In genomic region chr12:80762982-80763381, GRCm38 (mm10) we compare ENCODE assay signal across 28 mouse cellular contexts. TPM values are rescaled to one million over a fixed set of nuclear protein-coding genes. Genes with fewer than 3 reads are reported as not detected.
"Had no signal": no experiment of that assay in that cellular context is flagged by ENCODE, and none has a peak within 500 bp of the region (broad histone marks: within the 10 kb centered on the region; RNA-seq: fewer than 3 reads in every experiment).

No protein-coding gene starts in this region.

- H3K4me3 ChIP-seq: gastrocnemius, adult 2 months; heart, adult 2 months; heart, embryonic 13.5 days; heart, embryonic 15.5 days; hindbrain, embryonic 13.5 days; hindbrain, embryonic 15.5 days; kidney, embryonic 15.5 days; limb, embryonic 13.5 days; limb, embryonic 15.5 days; liver, embryonic 13.5 days had no signal

- H3K27me3 ChIP-seq: hindbrain, embryonic 15.5 days had no signal

- H3K36me3 ChIP-seq: heart, embryonic 13.5 days; heart, embryonic 15.5 days; kidney, embryonic 15.5 days; limb, embryonic 13.5 days; limb, embryonic 15.5 days; liver, embryonic 13.5 days had no signal

- H3K9me3 ChIP-seq: heart, embryonic 13.5 days; heart, embryonic 15.5 days; hindbrain, embryonic 15.5 days; kidney, embryonic 15.5 days; limb, embryonic 13.5 days; limb, embryonic 15.5 days; liver, embryonic 13.5 days had no signal

- H3K4me2 ChIP-seq: heart, embryonic 11.5 days; heart, embryonic 13.5 days; heart, embryonic 15.5 days; hindbrain, embryonic 13.5 days; hindbrain, embryonic 15.5 days; kidney, embryonic 15.5 days; limb, embryonic 13.5 days; limb, embryonic 15.5 days; liver, embryonic 13.5 days had no signal

- DNase-seq: gastrocnemius, adult 2 months; gastrocnemius, postnatal 14 days; heart, adult 11 months; heart, adult 2 months; heart, postnatal 14 days; heart, postnatal 36 days; kidney, adult 11 months; kidney, adult 2 months; kidney, adult 9 months; kidney, postnatal 14 days; kidney, postnatal 36 days; layer of hippocampus, adult 9-11 months; layer of hippocampus, postnatal 36 days; left cerebral cortex, postnatal 4 days; liver, embryonic 13.5 days had no signal

- H3K27ac ChIP-seq: gastrocnemius, adult 2 months; heart, embryonic 13.5 days; heart, embryonic 15.5 days; hindbrain, embryonic 13.5 days; hindbrain, embryonic 15.5 days; hindbrain, postnatal 0 days; kidney, embryonic 15.5 days; kidney, postnatal 0 days; limb, embryonic 13.5 days; limb, embryonic 15.5 days; liver, embryonic 13.5 days had no signal

- H3K9ac ChIP-seq: heart, embryonic 13.5 days; heart, embryonic 15.5 days; hindbrain, embryonic 13.5 days; hindbrain, embryonic 15.5 days; kidney, embryonic 15.5 days; limb, embryonic 13.5 days; limb, embryonic 15.5 days; liver, embryonic 13.5 days had no signal

- ATAC-seq: hindbrain, postnatal 0 days; intestine, embryonic 16.5 days had no signal

RNA-seq across cellular contexts. Expression of gene Ccdc177, which starts 2.5 kb away (rescaled TPM):
- total RNA-seq: gastrocnemius, adult 2 months; heart, postnatal 36 days; hematopoietic stem cell, adult 5-6 weeks had no signal
- polyA plus RNA-seq: heart, adult 2 months; heart, embryonic 11.5 days; heart, embryonic 13.5 days; heart, embryonic 15.5 days; heart, postnatal 0 days; kidney, adult 2 months; liver, embryonic 13.5 days had no signal
